Mouse (Mus musculus): ENCODE data around the gene Il18.
A peak's percentile ranks its signal among the peaks of the same experiment; 100 is the strongest.

Il18 gene

GRCm38 (mm10) chr9:50555094-50555446 is 443 bp downstream of the Il18 start, which contains the start of gene Bco2:
TSS of gene Bco2 (minus strand) at chr9:50555181.
- DNase-seq, result peak; percentile 89

GRCm38 (mm10) chr9:50561145-50561917 is 6.7 kb downstream of the Il18 start, which contains the start of gene Tex12:
TSS of gene Tex12 (minus strand) at chr9:50561325.
- DNase-seq, result peak; percentile 40

- DNase-seq, result no peak
Measured at GRCm38 (mm10) chr9:50561918-50562360, 7.3 kb downstream of the Il18 start.

- no peak for DNase-seq
Measured at GRCm38 (mm10) chr9:50565173-50565572, 10.5 kb downstream of the Il18 start.

- no peak for DNase-seq
Measured at GRCm38 (mm10) chr9:50565940-50566339, 11.3 kb downstream of the Il18 start.

GRCm38 (mm10) chr9:50567372-50567771 is 12.7 kb downstream of the Il18 start:
- DNase-seq, result no peak

GRCm38 (mm10) chr9:50567881-50568280 is 13.3 kb downstream of the Il18 start:
- no peak for DNase-seq

GRCm38 (mm10) chr9:50569599-50570525 is 15.2 kb downstream of the Il18 start:
- DNase-seq, result no peak

- no peak for DNase-seq
Measured at GRCm38 (mm10) chr9:50580370-50580769, 25.7 kb downstream of the Il18 start.

GRCm38 (mm10) chr9:50585145-50585818 is 30.7 kb downstream of the Il18 start:
- DNase-seq, result peak; percentile 91

GRCm38 (mm10) chr9:50586955-50587354 is 32.3 kb downstream of the Il18 start:
- DNase-seq, result no peak

- DNase-seq, result no peak
Measured at GRCm38 (mm10) chr9:50590856-50591518, 36.4 kb downstream of the Il18 start.

GRCm38 (mm10) chr9:50592955-50593354 is 38.3 kb downstream of the Il18 start:
- no peak for DNase-seq

- peak; percentile 40 for DNase-seq
Measured at GRCm38 (mm10) chr9:50593544-50593943, 38.9 kb downstream of the Il18 start.

- peak; percentile 61 for DNase-seq
Measured at GRCm38 (mm10) chr9:50594794-50595417, 40.3 kb downstream of the Il18 start.

- no peak for DNase-seq
Measured at GRCm38 (mm10) chr9:50596973-50597372, 42.3 kb downstream of the Il18 start.

GRCm38 (mm10) chr9:50601536-50601935 is 46.9 kb downstream of the Il18 start:
- DNase-seq, result no peak

GRCm38 (mm10) chr9:50602055-50602845 is 47.6 kb downstream of the Il18 start:
- peak; percentile 36 for DNase-seq

GRCm38 (mm10) chr9:50603189-50603997 is 48.8 kb downstream of the Il18 start, which contains the start of the genes Sdhd and Timm8b:
TSS of gene Sdhd (minus strand) at chr9:50603812.
TSS of gene Timm8b (plus strand) at chr9:50603910.
- peak; percentile 98 for DNase-seq

GRCm38 (mm10) chr9:50603998-50604324 is 49.3 kb downstream of the Il18 start:
- DNase-seq, result no peak

Data from kidney, adult 9 months (tissue).